Mouse (Mus musculus): ENCODE measurements around the gene Hist1h2bl. TPM values are rescaled to one million over a fixed set of nuclear protein-coding genes. Genes with fewer than 3 reads are reported as not detected.
"Not testable (repeated sequence)": the region's sequence is repeated elsewhere in the genome, so short reads cannot be mapped to it uniquely, and the experiment has no call there.

The Hist1h2bl gene
- polyA plus RNA-seq, 1 experiment from 2014 or later: not detected

GRCm38 (mm10) chr13:21752356-21752755 lies 36.4 kb upstream of the Hist1h2bl start:
- no peaks in the 10 kb centered on the region for H3K9me3 ChIP-seq (ENCODE audit: low read length)
- DNase-seq (ENCODE audit: low spot score): no peak
- H3K9ac ChIP-seq (replicated peaks; ENCODE audit: low read depth): no peak overlapping the region
- no peak overlapping the region for H3K27ac ChIP-seq (ENCODE audit: low read length)
- no peak for TF ChIP-seq CTCF (IDR thresholded peaks at IDR 0.05)
- no peak for TF ChIP-seq EP300 (IDR thresholded peaks at IDR 0.05)
- peaks cover 7% of the 10 kb centered on the region for H3K4me1 ChIP-seq (ENCODE audit: insufficient read depth, low read depth, low read length)
- 20% methylated on average over 3 of the region's 3 CpGs for WGBS
- ATAC-seq: no peak
- no peaks in the 10 kb centered on the region for H3K36me3 ChIP-seq (ENCODE audit: insufficient read depth, low read length)
- no peaks in the 10 kb centered on the region for H3K27me3 ChIP-seq (replicated peaks; ENCODE audit: insufficient read depth, low read length)
- H3K4me3 ChIP-seq (ENCODE audit: low read depth, low read length): no peak overlapping the region
- no peak overlapping the region for H3K4me2 ChIP-seq (replicated peaks; ENCODE audit: low read depth, low read length)

GRCm38 (mm10) chr13:21751827-21752226 lies 35.9 kb upstream of the Hist1h2bl start:
- Histone ChIP-seq H3K9me3 (ENCODE audit: low read length) (no peaks in the 10 kb centered on the region), H3K4me1 (ENCODE audit: insufficient read depth, low read depth, low read length) (peaks cover 7% of the 10 kb centered on the region), H3K36me3 (ENCODE audit: insufficient read depth, low read length) (no peaks in the 10 kb centered on the region), H3K4me3 (ENCODE audit: low read depth, low read length) (no peak overlapping the region), H3K4me2 (replicated peaks; ENCODE audit: low read depth, low read length) (no peak overlapping the region), H3K27ac (ENCODE audit: low read length) (no peak overlapping the region), H3K9ac (replicated peaks; ENCODE audit: low read depth) (no peak overlapping the region), H3K27me3 (replicated peaks; ENCODE audit: insufficient read depth, low read length) (no peaks in the 10 kb centered on the region)
- DNase-seq (ENCODE audit: low spot score) (no peak), ATAC-seq (no peak)
- TF ChIP-seq EP300 (IDR thresholded peaks at IDR 0.05) (no peak), CTCF (IDR thresholded peaks at IDR 0.05) (no peak)
- 53% methylated on average over 3 of the region's 3 CpGs for WGBS

- ATAC-seq (no peak), DNase-seq (ENCODE audit: low spot score) (no peak)
- Histone ChIP-seq H3K36me3 (ENCODE audit: insufficient read depth, low read length) (no peaks in the 10 kb centered on the region), H3K4me2 (replicated peaks; ENCODE audit: low read depth, low read length) (no peak overlapping the region), H3K27me3 (replicated peaks; ENCODE audit: insufficient read depth, low read length) (no peaks in the 10 kb centered on the region), H3K9me3 (ENCODE audit: low read length) (no peaks in the 10 kb centered on the region), H3K4me1 (ENCODE audit: insufficient read depth, low read depth, low read length) (peaks cover 7% of the 10 kb centered on the region), H3K9ac (replicated peaks; ENCODE audit: low read depth) (no peak overlapping the region), H3K4me3 (ENCODE audit: low read depth, low read length) (no peak overlapping the region), H3K27ac (ENCODE audit: low read length) (no peak overlapping the region)
- TF ChIP-seq EP300 (IDR thresholded peaks at IDR 0.05): no peak
- TF ChIP-seq CTCF (IDR thresholded peaks at IDR 0.05): no peak
These were observed 35.5 kb upstream of the Hist1h2bl start for GRCm38 (mm10) chr13:21751417-21751816.

GRCm38 (mm10) chr13:21750159-21751017 lies 34.4 kb upstream of the Hist1h2bl start, which contains the start of gene Hist1h4k:
Gene Hist1h4k, minus strand, starts transcription at chr13:21750505.
- H3K4me1 ChIP-seq (ENCODE audit: insufficient read depth, low read depth, low read length): not testable (repeated sequence)
- ATAC-seq: peak; percentile 65

GRCm38 (mm10) chr13:21749387-21750158 lies 33.6 kb upstream of the Hist1h2bl start:
- no peak for DNase-seq (ENCODE audit: low spot score)

More at GRCm38 (mm10) chr13:21750159-21751017, 34.4 kb upstream of the Hist1h2bl start, which contains the start of gene Hist1h4k:
- Histone ChIP-seq H3K4me2 (replicated peaks; ENCODE audit: low read depth, low read length) (peak within 1 kb of the TSS; percentile 56), H3K9ac (replicated peaks; ENCODE audit: low read depth) (peak within 1 kb of the TSS; percentile 32; the same call in 1 of the 2 replicates), H3K27ac (ENCODE audit: low read length) (peak within 1 kb of the TSS; percentile 47; the same call in 1 of the 2 replicates), H3K4me3 (ENCODE audit: low read depth, low read length) (peak within 1 kb of the TSS; percentile 39)
- under 1% methylated on average over 37 of the region's 56 CpGs for WGBS
- H3K9me3 ChIP-seq (ENCODE audit: low read length); H3K27me3 ChIP-seq (replicated peaks; ENCODE audit: insufficient read depth, low read length); H3K36me3 ChIP-seq (ENCODE audit: insufficient read depth, low read length): not testable (repeated sequence)
- peak; percentile 84 for DNase-seq (ENCODE audit: low spot score)
- peak; percentile 59 for TF ChIP-seq EP300 (IDR thresholded peaks at IDR 0.05)

GRCm38 (mm10) chr13:21745006-21745405 lies 29.1 kb upstream of the Hist1h2bl start:
- H3K4me2 ChIP-seq (replicated peaks; ENCODE audit: low read depth, low read length): no peak overlapping the region
- H3K9me3 ChIP-seq (ENCODE audit: low read length): no peaks in the 10 kb centered on the region
- H3K36me3 ChIP-seq (ENCODE audit: insufficient read depth, low read length): no peaks in the 10 kb centered on the region
- no peak overlapping the region for H3K4me3 ChIP-seq (ENCODE audit: low read depth, low read length)
- DNase-seq (ENCODE audit: low spot score) (no peak), ATAC-seq (no peak)
- no peak overlapping the region for H3K27ac ChIP-seq (ENCODE audit: low read length)
- H3K27me3 ChIP-seq (replicated peaks; ENCODE audit: insufficient read depth, low read length): no peaks in the 10 kb centered on the region
- 51% methylated on average over 1 of the region's 1 CpGs for WGBS
- TF ChIP-seq CTCF (IDR thresholded peaks at IDR 0.05) (no peak), EP300 (IDR thresholded peaks at IDR 0.05) (no peak)
- H3K4me1 ChIP-seq (ENCODE audit: insufficient read depth, low read depth, low read length): peaks cover 7% of the 10 kb centered on the region; the same call in 1 of the 2 replicates
- no peak overlapping the region for H3K9ac ChIP-seq (replicated peaks; ENCODE audit: low read depth)

More at GRCm38 (mm10) chr13:21749387-21750158, 33.6 kb upstream of the Hist1h2bl start:
- TF ChIP-seq CTCF (IDR thresholded peaks at IDR 0.05) (no peak), EP300 (IDR thresholded peaks at IDR 0.05) (no peak)
- Histone ChIP-seq H3K9me3 (ENCODE audit: low read length) (no peaks in the 10 kb centered on the region), H3K27me3 (replicated peaks; ENCODE audit: insufficient read depth, low read length) (no peaks in the 10 kb centered on the region), H3K4me1 (ENCODE audit: insufficient read depth, low read depth, low read length) (peaks cover 7% of the 10 kb centered on the region), H3K36me3 (ENCODE audit: insufficient read depth, low read length) (no peaks in the 10 kb centered on the region), H3K4me3 (ENCODE audit: low read depth, low read length) (peak overlapping the region; percentile 39), H3K27ac (ENCODE audit: low read length) (no peak overlapping the region), H3K4me2 (replicated peaks; ENCODE audit: low read depth, low read length) (peak overlapping the region; percentile 56), H3K9ac (replicated peaks; ENCODE audit: low read depth) (peak overlapping the region; percentile 32; the same call in 1 of the 2 replicates)
- WGBS: 2% methylated on average over 5 of the region's 5 CpGs
- ATAC-seq: no peak

- H3K36me3 ChIP-seq (ENCODE audit: insufficient read depth, low read length); H3K4me1 ChIP-seq (ENCODE audit: insufficient read depth, low read depth, low read length); H3K27me3 ChIP-seq (replicated peaks; ENCODE audit: insufficient read depth, low read length); H3K9me3 ChIP-seq (ENCODE audit: low read length): not testable (repeated sequence)
- Histone ChIP-seq H3K27ac (ENCODE audit: low read length) (peak within 1 kb of the TSS; percentile 75), H3K9ac (replicated peaks; ENCODE audit: low read depth) (peak within 1 kb of the TSS; percentile 2; the same call in 1 of the 2 replicates), H3K4me3 (ENCODE audit: low read depth, low read length) (peak within 1 kb of the TSS; percentile 47), H3K4me2 (replicated peaks; ENCODE audit: low read depth, low read length) (peak within 1 kb of the TSS; percentile 61)
- under 1% methylated on average over 39 of the region's 56 CpGs for WGBS
- peak; percentile 85 for ATAC-seq
- DNase-seq (ENCODE audit: low spot score): peak; percentile 84
These were observed 19.2 kb upstream of the Hist1h2bl start, which contains the start of gene Hist1h4j for GRCm38 (mm10) chr13:21734906-21735767. Gene Hist1h4j, plus strand, starts transcription at chr13:21735064.

Measured in lung, postnatal 0 days (tissue).